Mouse (Mus musculus) forebrain, embryonic 15.5 days (tissue): ENCODE data around the gene Olfr395. TPM values are rescaled to one million over a fixed set of nuclear protein-coding genes. Genes with fewer than 3 reads are reported as not detected.
"Not testable (repeated sequence)": the region's sequence is repeated elsewhere in the genome, so short reads cannot be mapped to it uniquely, and the experiment has no call there.

Experiments used
- ATAC-seq: fragments of 200-750 bp; cut with Nextera tagmentation; replicated peaks from 2 replicates; pipeline ENCODE4 v1.8.0; 2017; ENCODE audit warnings: mild to moderate bottlenecking, moderate TSS enrichment, moderate library complexity
- H3K27ac ChIP-seq: fragments of 300-500 bp; sonication (generic); replicated peaks from 2 replicates; pipeline ENCODE4 v1.5.1; 2015; ENCODE audit warnings: mild to moderate bottlenecking, inconsistent platforms
- H3K27me3 ChIP-seq: fragments of 300-500 bp; sonication (generic); 2 replicates; pipeline ENCODE4 v1.6.1; 2015; ENCODE audit warnings: inconsistent platforms
- H3K36me3 ChIP-seq: fragments of 300-500 bp; sonication (generic); 2 replicates; pipeline ENCODE4 v1.6.1; 2015; ENCODE audit warnings: mild to moderate bottlenecking, inconsistent platforms
- H3K4me1 ChIP-seq: fragments of 300-500 bp; sonication (generic); 2 replicates; pipeline ENCODE4 v1.6.1; 2015; ENCODE audit warnings: inconsistent platforms
- H3K4me2 ChIP-seq: fragments of 300-500 bp; sonication (generic); replicated peaks from 2 replicates; pipeline ENCODE4 v1.6.1; 2015; ENCODE audit warnings: mild to moderate bottlenecking, inconsistent platforms
- H3K4me3 ChIP-seq: fragments of 300-500 bp; sonication (generic); 2 replicates; pipeline ENCODE4 v1.5.1; 2015; ENCODE audit warnings: mild to moderate bottlenecking, inconsistent platforms
- H3K9ac ChIP-seq: fragments of 300-500 bp; sonication (generic); replicated peaks from 2 replicates; pipeline ENCODE4 v1.6.1; 2015; ENCODE audit warnings: mild to moderate bottlenecking, inconsistent platforms
- H3K9me3 ChIP-seq: fragments of 300-500 bp; sonication (generic); 2 replicates; pipeline ENCODE4 v1.6.1; 2016; ENCODE audit warnings: inconsistent platforms
- WGBS: fragments of 180-500 bp; shearing (Covaris S2); methylation state at CpG from one replicate; pipeline ENCODE4 v1.1.7; 2015; ENCODE audit warnings: mixed read lengths; 5-methylcytosine and 5-hydroxymethylcytosine counted together
- polyA plus RNA-seq: library from polyadenylated mRNA; unstranded; fragments of >200 nt; fragmentation: Nextera tagmentation; extraction: Ambion mirVana; gene quantifications from 2 replicates; pipeline ENCODE4 v1.2.1, GENCODE M21; 2015

The Olfr395 gene
- not detected in 2 replicates for polyA plus RNA-seq

GRCm38 (mm10) chr11:73909199-73909598 lies at the start of gene Olfr395:
Gene Olfr395, minus strand, starts transcription at chr11:73909299.
- not testable (repeated sequence) for H3K36me3 ChIP-seq, H3K9ac ChIP-seq, H3K4me1 ChIP-seq, ATAC-seq, H3K27ac ChIP-seq, H3K4me3 ChIP-seq, H3K4me2 ChIP-seq, H3K27me3 ChIP-seq, H3K9me3 ChIP-seq
- WGBS = 82% methylated on average over 4 of the region's 4 CpGs

GRCm38 (mm10) chr11:73936377-73936776 lies 27.3 kb upstream of the Olfr395 start, which contains the start of gene Olfr23:
Gene Olfr23, plus strand, starts transcription at chr11:73936677.
- no peak within 1 kb of the TSS for H3K27ac ChIP-seq
- no peak within 1 kb of the TSS for H3K9ac ChIP-seq
- no peaks in the 10 kb centered on the region for H3K27me3 ChIP-seq
- H3K4me1 ChIP-seq = no peaks in the 10 kb centered on the region
- H3K4me3 ChIP-seq = no peak within 1 kb of the TSS
- no peak within 1 kb of the TSS for H3K4me2 ChIP-seq
- no peak for ATAC-seq
- H3K36me3 ChIP-seq = no peaks in the 10 kb centered on the region
- H3K9me3 ChIP-seq = no peaks in the 10 kb centered on the region

- H3K4me2 ChIP-seq = no peak within 1 kb of the TSS
- H3K27me3 ChIP-seq = no peaks in the 10 kb centered on the region
- 88% methylated on average over 1 of the region's 1 CpGs for WGBS
- no peaks in the 10 kb centered on the region for H3K4me1 ChIP-seq
- no peaks in the 10 kb centered on the region for H3K36me3 ChIP-seq
- H3K9ac ChIP-seq = no peak within 1 kb of the TSS
- peaks cover 19% of the 10 kb centered on the region; the same call in 1 of the 2 replicates for H3K9me3 ChIP-seq
- no peak for ATAC-seq
- H3K4me3 ChIP-seq = no peak within 1 kb of the TSS
- H3K27ac ChIP-seq = no peak within 1 kb of the TSS
Measured at GRCm38 (mm10) chr11:73890671-73891070, 18.4 kb downstream of the Olfr395 start, which contains the start of gene Olfr394. Gene Olfr394, minus strand, starts transcription at chr11:73890771.

Other genes with a start within 250 kb of the Olfr395 start
- gene Zfp735, start 220.5 kb downstream of the Olfr395 start, polyA plus RNA-seq = not detected in 2 replicates
- not detected in 2 replicates for gene Olfr389, start 128.6 kb downstream of the Olfr395 start, polyA plus RNA-seq
- gene Olfr390, start 126.3 kb downstream of the Olfr395 start, polyA plus RNA-seq = not detected in 2 replicates
- gene Olfr391-ps, start 106.2 kb downstream of the Olfr395 start, polyA plus RNA-seq = not detected in 2 replicates
- not detected in 2 replicates for gene Olfr392, start 92.2 kb downstream of the Olfr395 start, polyA plus RNA-seq
- gene Olfr393, start 57.8 kb downstream of the Olfr395 start, polyA plus RNA-seq = not detected in 2 replicates
- not detected in 2 replicates for gene Olfr394, start 18.5 kb downstream of the Olfr395 start, polyA plus RNA-seq
- not detected in 2 replicates for gene Olfr23, start 27.4 kb upstream of the Olfr395 start, polyA plus RNA-seq
- not detected in 2 replicates for gene Olfr397, start 51.5 kb upstream of the Olfr395 start, polyA plus RNA-seq
- not detected in 2 replicates for gene Olfr398, start 81.1 kb upstream of the Olfr395 start, polyA plus RNA-seq
- not detected in 2 replicates for gene Olfr139, start 147.3 kb upstream of the Olfr395 start, polyA plus RNA-seq
- not detected in 2 replicates for gene Olfr399, start 147.3 kb upstream of the Olfr395 start, polyA plus RNA-seq
- not detected in 2 replicates for gene Zfp616, start 160.7 kb upstream of the Olfr395 start, polyA plus RNA-seq
- gene Olfr401, start 204.4 kb upstream of the Olfr395 start, polyA plus RNA-seq = not detected in 2 replicates
- gene Olfr402, start 244.2 kb upstream of the Olfr395 start, polyA plus RNA-seq = not detected in 2 replicates